Mouse (Mus musculus) stomach, postnatal 0 days (tissue): ENCODE results near the gene Stub1.

Source experiments
- CTCF ChIP-seq: IDR thresholded peaks from 2 replicates; pipeline ENCODE4 v1.5.1; 2016; ENCODE audit warnings: antibody characterized with exemption, low read depth, mild to moderate bottlenecking, moderate library complexity
- EP300 ChIP-seq: optimal IDR thresholded peaks from 2 replicates; pipeline ENCODE3; 2016; ENCODE audit warnings: antibody characterized with exemption

DNA sequence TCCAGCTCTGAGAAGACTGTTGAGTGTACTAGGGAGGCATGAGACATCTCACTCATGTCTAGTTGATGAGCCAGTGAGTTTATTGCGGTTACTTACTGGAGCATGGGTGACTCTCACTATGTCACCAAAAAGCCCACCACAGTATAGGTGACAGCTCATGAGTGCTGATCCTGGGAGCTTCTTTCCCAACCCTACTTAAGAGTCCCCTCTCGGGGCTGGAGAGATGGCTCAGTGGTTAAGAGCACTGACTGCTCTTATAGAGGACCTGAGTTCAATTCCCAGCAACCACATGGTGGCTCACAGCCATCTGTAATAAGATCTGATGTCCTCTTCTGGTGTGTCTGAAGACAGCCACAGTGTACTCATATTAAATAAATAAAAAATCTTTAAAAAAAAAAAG is 36.8 kb upstream of the Stub1 start:
- TF ChIP-seq EP300 (no peak), CTCF (no peak)
